Mouse (Mus musculus): Measurements from ENCODE around the gene Mgst2. TPM values are rescaled to one million over a fixed set of nuclear protein-coding genes. Genes with fewer than 3 reads are reported as not detected.

The Mgst2 gene
- polyA plus RNA-seq, 1 experiment from 2014 or later, result 16.6 TPM

- ATAC-seq (replicated peaks; ENCODE audit: low FRiP score), result no peak
- H3K9me3 ChIP-seq (ENCODE audit: control insufficient read depth, low read length), result no peaks in the 10 kb centered on the region
- H3K4me2 ChIP-seq, result no peak overlapping the region
- WGBS, result 69% methylated on average over 3 of the region's 3 CpGs
- no peaks in the 10 kb centered on the region for H3K36me3 ChIP-seq (ENCODE audit: control insufficient read depth, insufficient read depth, low read length)
- no peak overlapping the region for H3K4me3 ChIP-seq (ENCODE audit: low read depth, low read length)
- H3K4me1 ChIP-seq (replicated peaks; ENCODE audit: control insufficient read depth, insufficient read depth, low read length), result peaks cover 14% of the 10 kb centered on the region
- H3K9ac ChIP-seq (ENCODE audit: low read depth, low read length), result no peak overlapping the region
- no peak overlapping the region for H3K27ac ChIP-seq (ENCODE audit: low read depth, low read length)
- H3K27me3 ChIP-seq (replicated peaks; ENCODE audit: control insufficient read depth, insufficient read depth, low read length), result no peaks in the 10 kb centered on the region
- no peak for DNase-seq (ENCODE audit: low spot score)
Measured at GRCm38 (mm10) chr3:51697931-51698330, 37.8 kb downstream of the Mgst2 start.

GRCm38 (mm10) chr3:51700123-51700522 is 40.0 kb downstream of the Mgst2 start:
- 78% methylated on average over 4 of the region's 4 CpGs for WGBS
- Histone ChIP-seq H3K4me3 (ENCODE audit: low read depth, low read length) (no peak overlapping the region), H3K4me2 (no peak overlapping the region), H3K27me3 (replicated peaks; ENCODE audit: control insufficient read depth, insufficient read depth, low read length) (no peaks in the 10 kb centered on the region), H3K9ac (ENCODE audit: low read depth, low read length) (no peak overlapping the region), H3K4me1 (replicated peaks; ENCODE audit: control insufficient read depth, insufficient read depth, low read length) (peaks cover 16% of the 10 kb centered on the region), H3K9me3 (ENCODE audit: control insufficient read depth, low read length) (no peaks in the 10 kb centered on the region), H3K27ac (ENCODE audit: low read depth, low read length) (no peak overlapping the region), H3K36me3 (ENCODE audit: control insufficient read depth, insufficient read depth, low read length) (no peaks in the 10 kb centered on the region)
- DNase-seq (ENCODE audit: low spot score) (no peak), ATAC-seq (replicated peaks; ENCODE audit: low FRiP score) (no peak)

GRCm38 (mm10) chr3:51700731-51701280 is 40.6 kb downstream of the Mgst2 start:
- no peaks in the 10 kb centered on the region for H3K9me3 ChIP-seq (ENCODE audit: control insufficient read depth, low read length)

GRCm38 (mm10) chr3:51701281-51701751 is 41.2 kb downstream of the Mgst2 start:
- 1% methylated on average over 27 of the region's 27 CpGs for WGBS
- Histone ChIP-seq H3K4me1 (replicated peaks; ENCODE audit: control insufficient read depth, insufficient read depth, low read length) (peaks cover 16% of the 10 kb centered on the region), H3K9me3 (ENCODE audit: control insufficient read depth, low read length) (no peaks in the 10 kb centered on the region), H3K4me2 (peak overlapping the region; percentile 80), H3K4me3 (ENCODE audit: low read depth, low read length) (peak overlapping the region; percentile 41), H3K9ac (ENCODE audit: low read depth, low read length) (peak overlapping the region; percentile 52), H3K36me3 (ENCODE audit: control insufficient read depth, insufficient read depth, low read length) (no peaks in the 10 kb centered on the region), H3K27ac (ENCODE audit: low read depth, low read length) (peak overlapping the region; percentile 16; the same call in 1 of the 2 replicates), H3K27me3 (replicated peaks; ENCODE audit: control insufficient read depth, insufficient read depth, low read length) (no peaks in the 10 kb centered on the region)
- ATAC-seq (replicated peaks; ENCODE audit: low FRiP score) (peak; percentile 83), DNase-seq (ENCODE audit: low spot score) (peak; percentile 81)

More at GRCm38 (mm10) chr3:51700731-51701280, 40.6 kb downstream of the Mgst2 start:
- Histone ChIP-seq H3K36me3 (ENCODE audit: control insufficient read depth, insufficient read depth, low read length) (no peaks in the 10 kb centered on the region), H3K27ac (ENCODE audit: low read depth, low read length) (no peak overlapping the region), H3K4me3 (ENCODE audit: low read depth, low read length) (no peak overlapping the region; the same call in 1 of the 2 replicates), H3K9ac (ENCODE audit: low read depth, low read length) (0 out of 2 replicates have a peak overlapping the region, but pooled peaks have one; percentile 15), H3K4me2 (peak overlapping the region; percentile 80), H3K4me1 (replicated peaks; ENCODE audit: control insufficient read depth, insufficient read depth, low read length) (peaks cover 16% of the 10 kb centered on the region), H3K27me3 (replicated peaks; ENCODE audit: control insufficient read depth, insufficient read depth, low read length) (no peaks in the 10 kb centered on the region)
- ATAC-seq (replicated peaks; ENCODE audit: low FRiP score), result no peak
- no peak for DNase-seq (ENCODE audit: low spot score)
- WGBS, result 39% methylated on average over 15 of the region's 15 CpGs

- Histone ChIP-seq H3K9ac (ENCODE audit: low read depth, low read length) (peak overlapping the region; percentile 52), H3K36me3 (ENCODE audit: control insufficient read depth, insufficient read depth, low read length) (no peaks in the 10 kb centered on the region), H3K4me1 (replicated peaks; ENCODE audit: control insufficient read depth, insufficient read depth, low read length) (peaks cover 16% of the 10 kb centered on the region), H3K27me3 (replicated peaks; ENCODE audit: control insufficient read depth, insufficient read depth, low read length) (no peaks in the 10 kb centered on the region), H3K9me3 (ENCODE audit: control insufficient read depth, low read length) (no peaks in the 10 kb centered on the region), H3K4me3 (ENCODE audit: low read depth, low read length) (peak overlapping the region; percentile 41), H3K27ac (ENCODE audit: low read depth, low read length) (peak overlapping the region; percentile 16; the same call in 1 of the 2 replicates), H3K4me2 (peak overlapping the region; percentile 80)
- peak; percentile 43 for ATAC-seq (replicated peaks; ENCODE audit: low FRiP score)
- peak; percentile 52 for DNase-seq (ENCODE audit: low spot score)
- 18% methylated on average over 13 of the region's 13 CpGs for WGBS
Measured at GRCm38 (mm10) chr3:51701950-51702349, 41.8 kb downstream of the Mgst2 start.

GRCm38 (mm10) chr3:51702701-51703286 is 42.6 kb downstream of the Mgst2 start:
- DNase-seq (ENCODE audit: low spot score) (no peak), ATAC-seq (replicated peaks; ENCODE audit: low FRiP score) (no peak)
- Histone ChIP-seq H3K9me3 (ENCODE audit: control insufficient read depth, low read length) (no peaks in the 10 kb centered on the region), H3K4me2 (no peak overlapping the region), H3K27me3 (replicated peaks; ENCODE audit: control insufficient read depth, insufficient read depth, low read length) (no peaks in the 10 kb centered on the region), H3K4me3 (ENCODE audit: low read depth, low read length) (no peak overlapping the region), H3K4me1 (replicated peaks; ENCODE audit: control insufficient read depth, insufficient read depth, low read length) (peaks cover 16% of the 10 kb centered on the region), H3K36me3 (ENCODE audit: control insufficient read depth, insufficient read depth, low read length) (no peaks in the 10 kb centered on the region), H3K27ac (ENCODE audit: low read depth, low read length) (no peak overlapping the region), H3K9ac (ENCODE audit: low read depth, low read length) (no peak overlapping the region)
- 78% methylated on average over 8 of the region's 8 CpGs for WGBS

GRCm38 (mm10) chr3:51703478-51703877 is 43.3 kb downstream of the Mgst2 start:
- no peak for DNase-seq (ENCODE audit: low spot score)
- Histone ChIP-seq H3K9me3 (ENCODE audit: control insufficient read depth, low read length) (no peaks in the 10 kb centered on the region), H3K4me3 (ENCODE audit: low read depth, low read length) (no peak overlapping the region), H3K4me1 (replicated peaks; ENCODE audit: control insufficient read depth, insufficient read depth, low read length) (peaks cover 16% of the 10 kb centered on the region), H3K36me3 (ENCODE audit: control insufficient read depth, insufficient read depth, low read length) (no peaks in the 10 kb centered on the region), H3K27ac (ENCODE audit: low read depth, low read length) (no peak overlapping the region), H3K9ac (ENCODE audit: low read depth, low read length) (no peak overlapping the region), H3K27me3 (replicated peaks; ENCODE audit: control insufficient read depth, insufficient read depth, low read length) (no peaks in the 10 kb centered on the region), H3K4me2 (no peak overlapping the region)
- ATAC-seq (replicated peaks; ENCODE audit: low FRiP score), result no peak
- WGBS, result 80% methylated on average over 8 of the region's 8 CpGs

- no peak overlapping the region for H3K4me2 ChIP-seq
- WGBS, result 83% methylated on average over 7 of the region's 7 CpGs
Measured at GRCm38 (mm10) chr3:51705220-51705619, 45.1 kb downstream of the Mgst2 start.

GRCm38 (mm10) chr3:51708375-51708745 is 48.2 kb downstream of the Mgst2 start:
- DNase-seq (ENCODE audit: low spot score) (no peak), ATAC-seq (replicated peaks; ENCODE audit: low FRiP score) (no peak)
- 79% methylated on average over 1 of the region's 1 CpGs for WGBS
- no peaks in the 10 kb centered on the region for H3K9me3 ChIP-seq (ENCODE audit: control insufficient read depth, low read length)
- peak overlapping the region; percentile 49 for H3K4me2 ChIP-seq
- no peak overlapping the region for H3K4me3 ChIP-seq (ENCODE audit: low read depth, low read length)
- no peaks in the 10 kb centered on the region for H3K36me3 ChIP-seq (ENCODE audit: control insufficient read depth, insufficient read depth, low read length)
- H3K27me3 ChIP-seq (replicated peaks; ENCODE audit: control insufficient read depth, insufficient read depth, low read length), result no peaks in the 10 kb centered on the region
- H3K4me1 ChIP-seq (replicated peaks; ENCODE audit: control insufficient read depth, insufficient read depth, low read length), result peaks cover 29% of the 10 kb centered on the region
- H3K27ac ChIP-seq (ENCODE audit: low read depth, low read length), result peak overlapping the region; percentile 42; the same call in 1 of the 2 replicates
- no peak overlapping the region for H3K9ac ChIP-seq (ENCODE audit: low read depth, low read length)

More at GRCm38 (mm10) chr3:51705220-51705619, 45.1 kb downstream of the Mgst2 start:
- ATAC-seq (replicated peaks; ENCODE audit: low FRiP score) (no peak), DNase-seq (ENCODE audit: low spot score) (no peak)
- Histone ChIP-seq H3K27ac (ENCODE audit: low read depth, low read length) (no peak overlapping the region), H3K4me1 (replicated peaks; ENCODE audit: control insufficient read depth, insufficient read depth, low read length) (peaks cover 25% of the 10 kb centered on the region), H3K9ac (ENCODE audit: low read depth, low read length) (no peak overlapping the region), H3K9me3 (ENCODE audit: control insufficient read depth, low read length) (no peaks in the 10 kb centered on the region), H3K4me3 (ENCODE audit: low read depth, low read length) (no peak overlapping the region), H3K27me3 (replicated peaks; ENCODE audit: control insufficient read depth, insufficient read depth, low read length) (no peaks in the 10 kb centered on the region), H3K36me3 (ENCODE audit: control insufficient read depth, insufficient read depth, low read length) (no peaks in the 10 kb centered on the region)
